Mouse (Mus musculus): ENCODE data around the gene Pmpca.

Pmpca gene

GRCm38 (mm10) chr2:26389154-26389690 lies at the start of gene Pmpca, which contains the start of gene Entr1:
TSS of gene Pmpca (plus strand) at chr2:26389339.
TSS of gene Entr1 (minus strand) at chr2:26389316.
- DNase-seq, result peak; percentile 85

- DNase-seq, result peak; percentile 44
These were observed 47.6 kb upstream of the Pmpca start for GRCm38 (mm10) chr2:26341510-26341981.

GRCm38 (mm10) chr2:26342044-26342443 lies 47.1 kb upstream of the Pmpca start:
- peak; percentile 87 for DNase-seq

DNA sequence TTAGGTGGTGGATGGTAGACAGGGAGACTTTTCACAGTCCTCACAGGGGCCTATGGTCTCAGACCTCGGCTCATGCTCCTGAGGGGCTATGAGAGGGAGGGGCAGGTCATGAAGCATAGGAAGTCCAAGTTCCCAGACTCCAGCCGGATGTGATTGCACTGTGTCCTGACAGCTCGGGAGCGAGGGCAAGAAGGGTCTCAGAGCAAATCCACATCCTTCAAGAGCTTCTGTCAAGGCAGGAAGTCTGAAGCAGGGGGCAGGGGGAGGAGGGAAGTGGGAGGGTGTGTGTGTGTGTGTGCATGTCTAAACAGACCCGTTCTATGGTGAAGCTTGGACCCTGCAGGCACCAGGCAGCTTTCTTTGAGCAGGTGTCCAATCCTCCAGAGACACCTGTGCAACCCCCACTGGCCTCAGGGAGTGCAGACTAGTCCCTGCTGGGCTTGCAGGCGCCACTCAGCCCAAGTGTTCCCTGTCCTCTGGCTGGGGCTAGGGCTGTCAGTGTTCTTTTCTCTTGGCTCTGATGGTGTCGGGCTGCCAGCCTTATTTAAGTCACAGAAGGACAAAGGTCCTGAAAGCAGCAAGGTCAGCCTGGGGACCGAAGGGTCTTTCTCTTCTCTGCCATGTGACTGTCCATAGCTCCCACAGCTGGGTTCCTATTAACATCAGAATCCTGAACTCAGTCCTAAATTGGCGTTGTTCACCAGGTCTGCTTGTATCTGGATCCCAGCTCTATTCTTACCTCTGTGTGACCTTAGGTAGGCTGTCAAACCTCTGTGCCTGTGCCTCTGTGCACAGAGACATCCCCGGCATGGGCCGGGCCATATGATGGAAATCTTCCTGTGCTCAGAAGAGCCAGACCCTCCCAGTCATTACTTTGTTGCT lies 46.3 kb upstream of the Pmpca start:
- peak; percentile 62 for DNase-seq

GRCm38 (mm10) chr2:26348241-26348640 lies 40.9 kb upstream of the Pmpca start:
- DNase-seq, result peak; percentile 75

DNA sequence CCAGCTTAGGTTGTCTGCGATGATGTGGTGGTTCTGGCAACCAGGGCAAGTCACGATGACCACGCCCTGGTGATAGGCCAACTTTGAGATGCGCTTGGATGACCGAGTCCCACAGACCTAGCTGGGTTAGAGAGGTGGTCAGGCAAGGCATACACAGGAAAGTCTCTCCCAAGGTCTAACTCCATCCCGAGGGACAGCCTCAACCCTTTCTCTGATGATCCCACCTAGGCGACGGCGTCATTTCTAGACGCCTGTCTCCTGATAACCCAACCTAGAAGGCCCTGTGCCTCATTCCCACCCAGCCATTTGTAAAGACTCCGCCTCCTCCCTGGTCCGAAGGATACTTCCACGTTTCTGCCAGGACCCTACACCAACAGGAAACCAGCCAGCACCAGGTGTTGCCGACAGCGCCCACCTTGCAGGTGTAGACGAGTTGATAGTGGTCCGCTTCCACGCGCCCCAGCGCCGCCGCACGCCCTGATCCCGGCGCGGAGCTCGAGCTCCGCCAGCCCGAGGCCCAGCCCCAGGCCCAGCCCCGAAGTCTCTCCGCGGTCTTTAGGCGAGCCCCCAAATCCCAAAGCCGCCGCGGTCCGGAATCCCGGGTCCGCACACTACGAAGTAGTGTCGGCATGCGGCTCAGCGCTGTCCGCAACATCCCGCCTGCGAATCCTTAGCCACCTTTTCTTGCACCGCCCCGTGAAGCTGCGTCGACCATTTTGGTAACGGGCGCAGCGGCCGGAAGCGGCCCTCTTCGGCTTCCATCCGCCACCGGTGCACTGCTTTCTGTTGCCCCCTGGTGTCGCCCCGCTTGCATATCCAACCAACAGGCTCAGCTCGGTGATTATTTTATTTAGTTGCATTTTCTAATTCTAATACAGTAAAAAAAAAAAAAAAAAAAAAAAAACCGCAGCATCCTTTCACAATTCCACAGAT lies 37.5 kb upstream of the Pmpca start, which contains the start of gene Dnlz:
Gene Dnlz (minus strand): TSS at position 753 of the 933 bp plus-strand sequence.
- peak; percentile 96 for DNase-seq

DNA sequence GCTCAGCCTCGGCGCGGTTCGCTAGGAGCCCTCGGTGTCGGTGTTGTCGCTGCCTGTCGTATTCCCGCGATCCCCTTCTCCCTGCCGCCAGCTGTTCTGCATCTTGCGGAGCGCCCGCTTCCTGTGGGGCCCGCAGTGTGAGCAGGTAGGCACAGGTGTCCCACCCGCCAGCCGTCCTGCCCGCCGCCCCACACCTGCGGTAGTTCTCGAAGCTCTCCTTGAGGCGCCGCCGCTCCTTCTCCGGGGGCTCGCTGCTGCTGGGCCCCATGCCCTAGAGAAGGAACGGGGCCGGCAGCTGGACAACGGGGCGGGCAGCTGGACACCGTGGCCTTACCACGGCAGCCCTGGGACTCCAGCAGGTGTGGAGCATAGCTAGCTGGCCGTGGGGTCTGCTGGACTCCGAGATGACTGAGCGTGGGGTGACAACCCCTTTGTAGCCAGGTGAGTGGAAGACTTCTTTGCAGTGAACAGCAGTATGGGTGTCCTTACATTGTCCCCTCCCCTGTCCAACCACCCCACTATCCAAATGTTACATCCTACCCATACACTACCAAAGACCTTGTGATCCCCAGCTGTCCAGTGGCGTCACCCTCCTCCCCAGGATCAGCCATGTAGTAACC lies 36.7 kb upstream of the Pmpca start:
- DNase-seq, result no peak

- no peak for DNase-seq
These were observed 35.8 kb upstream of the Pmpca start for GRCm38 (mm10) chr2:26353066-26353980.

DNA sequence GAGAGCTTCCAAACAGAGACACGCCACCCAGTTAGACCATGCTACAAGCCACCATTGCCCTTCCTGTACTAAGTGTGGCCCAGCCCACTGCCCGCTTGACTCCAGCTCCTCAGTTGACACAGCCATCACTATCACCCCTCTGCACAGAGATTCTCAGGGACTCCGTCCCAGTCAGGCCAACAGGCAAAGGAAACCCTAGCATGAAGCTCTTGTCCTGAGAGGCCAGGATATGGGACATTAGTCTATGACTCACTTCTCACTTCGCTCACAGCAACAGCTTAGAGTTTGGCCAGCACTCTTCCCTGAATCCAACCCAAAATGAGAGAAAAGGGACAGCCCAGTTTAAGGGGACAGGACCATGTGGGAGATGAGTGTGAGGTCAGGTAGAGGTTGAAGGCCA lies 34.7 kb upstream of the Pmpca start:
- no peak for DNase-seq

GRCm38 (mm10) chr2:26356231-26356630 lies 32.9 kb upstream of the Pmpca start:
- no peak for DNase-seq

DNA sequence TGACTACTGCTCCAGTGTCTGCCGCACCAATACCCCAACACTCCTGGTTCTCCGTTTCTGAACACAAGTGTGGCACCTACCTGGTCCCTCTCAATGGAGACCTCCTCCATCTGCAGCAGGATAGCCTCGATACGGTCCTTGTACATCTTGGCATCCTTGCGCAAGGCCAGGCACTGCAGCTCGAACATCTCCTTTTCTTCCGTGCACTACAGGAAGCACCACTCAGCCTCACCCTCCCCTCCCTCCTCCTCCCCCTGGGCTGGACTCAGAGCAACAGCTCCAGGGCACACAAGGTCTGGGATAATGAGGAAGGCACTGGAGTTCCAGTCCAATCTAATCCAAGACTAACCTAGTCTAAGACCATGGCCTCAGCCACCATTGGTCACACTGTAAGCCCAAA lies 32.5 kb upstream of the Pmpca start:
- peak; percentile 55 for DNase-seq

DNA sequence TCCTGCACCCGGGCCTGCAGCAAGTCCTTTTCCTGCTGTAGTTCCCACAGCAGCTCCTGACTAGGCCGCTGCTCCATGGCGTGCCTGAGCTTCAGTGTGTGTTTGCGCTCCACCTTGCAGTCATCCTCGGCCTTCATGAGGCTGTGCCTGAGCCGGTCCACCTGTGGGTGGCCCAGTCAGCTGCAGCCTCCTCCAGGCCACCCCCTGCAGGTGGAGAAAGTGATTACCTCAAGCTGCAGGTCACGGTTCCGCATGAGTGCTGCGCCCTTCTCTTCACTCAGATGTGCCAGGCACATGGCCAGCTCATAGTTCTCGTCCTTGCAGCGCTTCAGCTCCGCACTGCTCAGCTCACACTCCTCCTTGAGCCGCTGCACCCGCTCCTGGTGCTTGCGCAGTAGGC lies 31.7 kb upstream of the Pmpca start:
- DNase-seq, result no peak

DNA sequence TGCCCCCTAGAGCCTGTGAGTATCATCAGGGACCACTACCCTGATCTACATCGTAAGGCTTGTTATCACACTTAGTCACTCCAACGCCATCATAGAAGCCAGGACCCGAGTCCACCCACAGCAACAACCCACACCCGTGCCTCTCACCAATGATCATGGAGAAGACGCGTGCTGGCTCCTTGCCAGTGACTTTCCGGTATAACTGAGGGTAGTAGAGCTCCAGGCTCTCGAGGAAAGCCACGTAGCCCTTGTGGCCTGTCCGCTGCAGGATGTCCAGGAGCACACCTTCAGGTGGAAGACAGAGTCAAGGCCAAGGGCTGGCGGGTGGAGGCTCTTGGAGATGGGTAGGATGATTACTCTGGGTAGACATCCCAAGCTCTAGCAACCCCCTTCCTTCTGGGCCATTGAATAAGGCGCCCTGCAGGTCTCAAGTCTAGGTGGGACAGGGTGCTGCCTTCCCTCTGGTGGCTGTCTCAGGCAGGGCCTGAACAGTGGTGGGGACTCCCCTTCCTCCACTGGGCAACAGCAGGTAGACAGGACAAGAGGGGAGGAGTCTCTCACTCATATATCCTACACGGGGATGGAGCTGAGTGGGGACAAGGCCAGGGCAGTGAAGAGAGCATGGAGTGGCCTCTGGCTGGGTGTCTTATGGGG lies 30.3 kb upstream of the Pmpca start:
- no peak for DNase-seq

GRCm38 (mm10) chr2:26359983-26360382 lies 29.2 kb upstream of the Pmpca start:
- peak; percentile 51 for DNase-seq

DNA sequence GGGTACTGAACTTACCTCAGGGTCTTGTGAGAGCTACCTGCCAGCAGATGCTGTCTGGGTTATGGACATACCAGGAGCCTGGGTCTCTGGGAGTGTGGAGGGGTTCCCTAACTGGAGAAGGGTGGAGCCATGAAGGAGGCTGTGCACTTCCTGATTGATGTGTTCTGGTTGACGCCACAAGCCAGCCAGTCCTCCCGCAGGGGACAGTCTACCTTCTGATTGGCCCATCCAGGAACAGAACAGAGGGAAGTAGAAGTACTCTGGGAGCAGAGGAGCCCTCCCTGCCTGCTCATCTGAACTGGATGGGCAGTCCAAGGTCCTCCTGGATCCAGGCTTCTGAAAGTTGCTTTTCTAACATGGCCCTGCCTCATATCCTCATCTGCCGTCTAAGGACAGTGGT lies 28.4 kb upstream of the Pmpca start, which contains the start of gene Card9:
Gene Card9 (minus strand): TSS at position 147 of the 400 bp plus-strand sequence.
- DNase-seq, result peak; percentile 61

DNA sequence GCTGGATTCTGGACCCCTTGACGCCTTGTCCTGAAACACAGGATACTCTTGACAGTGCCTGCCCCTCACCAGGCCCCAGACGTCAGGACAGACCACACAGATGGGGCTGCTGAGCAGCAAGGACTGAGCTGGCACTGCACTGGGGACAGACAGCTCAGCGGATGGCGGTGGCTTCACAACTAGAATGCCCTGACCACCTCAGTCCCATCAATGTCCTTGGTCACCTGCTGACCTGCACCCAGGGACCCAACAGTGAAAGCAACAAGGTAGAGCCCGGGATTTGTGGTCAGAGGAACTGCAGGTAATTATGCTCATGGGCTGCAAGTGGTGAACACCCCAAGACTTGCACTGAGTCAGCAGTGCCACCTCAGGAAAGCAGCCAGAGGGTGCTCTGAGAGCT lies 26.1 kb upstream of the Pmpca start:
- no peak for DNase-seq

- DNase-seq, result no peak
These were observed 25.7 kb upstream of the Pmpca start for GRCm38 (mm10) chr2:26363481-26363880.

- peak; percentile 57 for DNase-seq
These were observed 24.2 kb upstream of the Pmpca start for GRCm38 (mm10) chr2:26364738-26365465.

- no peak for DNase-seq
These were observed 21.2 kb upstream of the Pmpca start for GRCm38 (mm10) chr2:26367911-26368310.

GRCm38 (mm10) chr2:26368572-26368971 lies 20.6 kb upstream of the Pmpca start:
- no peak for DNase-seq
